Mouse (Mus musculus): ENCODE results near the gene Tbc1d22a. TPM values are rescaled to one million over a fixed set of nuclear protein-coding genes. Genes with fewer than 3 reads are reported as not detected.

Tbc1d22a gene
- total and polyA plus RNA-seq, 3 experiments: 34.5 to 44.4 (median 37.7) TPM

DNA sequence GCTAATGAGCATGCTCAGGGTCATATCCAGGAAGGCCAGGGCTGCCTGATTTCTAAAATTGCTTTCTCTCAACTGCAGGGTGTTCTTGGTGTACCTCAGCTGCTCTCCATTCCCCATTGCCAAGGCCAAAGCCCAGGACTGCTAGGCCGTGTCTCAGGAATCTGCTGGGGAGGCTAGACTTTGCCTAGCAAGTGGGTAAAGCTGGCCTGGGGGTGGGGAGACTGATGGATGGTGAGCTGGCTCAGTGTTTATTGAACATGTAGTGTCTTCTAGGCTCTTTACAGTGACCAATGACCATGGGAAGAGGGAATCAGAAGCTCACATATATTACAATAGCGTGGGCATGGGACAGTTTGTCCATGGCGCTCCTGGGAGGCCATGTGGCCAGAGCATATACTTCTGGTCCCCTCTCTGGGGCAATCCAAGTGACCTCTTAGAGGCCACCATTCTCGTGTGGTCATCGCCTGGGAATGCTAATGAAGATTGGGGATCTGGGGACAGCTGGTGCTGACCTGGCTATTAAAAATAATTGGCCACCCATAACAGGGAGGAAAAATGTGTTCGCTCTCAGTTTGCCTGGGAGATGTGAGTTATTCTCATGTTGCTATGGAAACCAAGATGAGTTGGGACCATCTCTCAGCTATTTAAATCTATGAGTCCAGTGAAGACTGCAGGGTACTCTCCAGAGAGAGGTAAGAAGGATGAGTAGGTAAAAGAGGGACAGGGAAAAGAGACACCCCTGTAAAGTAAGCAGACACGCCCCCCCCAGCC lies 294.3 kb downstream of the Tbc1d22a start:
- DNase-seq: no peak

GRCm38 (mm10) chr15:86509601-86510000 lies 295.3 kb downstream of the Tbc1d22a start:
- no peak for DNase-seq

DNA sequence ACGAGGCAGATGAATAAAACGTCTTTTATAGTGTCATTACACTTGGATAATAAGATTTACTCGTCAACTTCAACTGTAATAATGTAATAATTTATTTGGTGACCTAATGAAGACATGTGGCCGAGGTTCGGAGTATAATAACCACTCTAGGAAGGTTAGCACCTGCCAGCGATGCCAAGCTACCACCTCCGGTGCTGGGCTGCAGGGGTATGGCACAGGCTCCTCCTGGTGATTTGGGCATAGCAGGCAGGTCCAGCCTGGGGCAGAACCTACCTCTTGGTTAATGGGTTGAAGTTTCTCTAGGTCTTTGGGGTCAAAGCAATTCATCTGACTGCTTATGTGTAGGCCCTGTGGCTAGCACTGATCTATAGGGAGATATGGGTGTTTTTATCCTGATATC lies 296.9 kb downstream of the Tbc1d22a start:
- no peak for DNase-seq

DNA sequence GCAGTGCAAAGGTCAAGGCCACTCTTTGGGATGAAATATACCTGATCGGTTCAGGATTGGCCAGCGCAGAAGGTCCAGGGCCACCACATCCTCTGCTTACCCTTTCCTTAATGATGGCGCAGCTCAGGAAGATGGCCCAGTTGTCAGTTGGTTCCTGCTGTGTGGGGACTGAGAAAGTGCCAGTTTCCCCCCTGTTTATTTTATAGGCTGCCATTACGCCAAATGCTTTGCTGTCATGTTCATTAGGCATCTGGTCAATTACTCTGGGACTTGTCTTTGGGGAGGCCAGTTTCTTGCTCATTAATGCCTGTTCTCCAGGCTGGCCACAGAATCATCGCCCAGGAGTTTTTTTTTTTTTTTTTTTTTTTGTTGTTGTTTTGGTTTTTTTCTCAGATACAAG lies 299.1 kb downstream of the Tbc1d22a start:
- DNase-seq: no peak

- DNase-seq: no peak
These were observed 305.9 kb downstream of the Tbc1d22a start for GRCm38 (mm10) chr15:86520201-86520600.

- DNase-seq: no peak
These were observed 321.1 kb downstream of the Tbc1d22a start for GRCm38 (mm10) chr15:86535356-86535755.

DNA sequence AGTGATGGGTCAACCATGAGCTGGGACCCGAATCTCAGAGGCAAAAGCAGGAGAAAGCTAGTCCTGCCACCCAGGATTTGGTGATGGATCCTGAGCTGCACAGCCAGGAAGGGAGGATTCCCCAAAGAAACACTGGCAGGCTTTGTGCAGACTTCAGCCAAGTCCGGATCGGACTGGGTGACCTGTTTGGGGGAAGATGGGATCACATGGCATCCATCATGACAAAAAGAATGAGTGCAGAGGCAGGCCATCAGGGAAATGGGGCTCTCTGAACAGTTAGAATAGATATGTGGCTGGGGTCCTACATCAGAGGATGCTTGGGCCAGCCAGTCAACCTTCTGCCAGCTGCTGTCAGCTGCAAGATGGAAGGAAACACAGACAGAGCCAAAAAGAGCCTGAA lies 328.1 kb downstream of the Tbc1d22a start:
- no peak for DNase-seq

DNA sequence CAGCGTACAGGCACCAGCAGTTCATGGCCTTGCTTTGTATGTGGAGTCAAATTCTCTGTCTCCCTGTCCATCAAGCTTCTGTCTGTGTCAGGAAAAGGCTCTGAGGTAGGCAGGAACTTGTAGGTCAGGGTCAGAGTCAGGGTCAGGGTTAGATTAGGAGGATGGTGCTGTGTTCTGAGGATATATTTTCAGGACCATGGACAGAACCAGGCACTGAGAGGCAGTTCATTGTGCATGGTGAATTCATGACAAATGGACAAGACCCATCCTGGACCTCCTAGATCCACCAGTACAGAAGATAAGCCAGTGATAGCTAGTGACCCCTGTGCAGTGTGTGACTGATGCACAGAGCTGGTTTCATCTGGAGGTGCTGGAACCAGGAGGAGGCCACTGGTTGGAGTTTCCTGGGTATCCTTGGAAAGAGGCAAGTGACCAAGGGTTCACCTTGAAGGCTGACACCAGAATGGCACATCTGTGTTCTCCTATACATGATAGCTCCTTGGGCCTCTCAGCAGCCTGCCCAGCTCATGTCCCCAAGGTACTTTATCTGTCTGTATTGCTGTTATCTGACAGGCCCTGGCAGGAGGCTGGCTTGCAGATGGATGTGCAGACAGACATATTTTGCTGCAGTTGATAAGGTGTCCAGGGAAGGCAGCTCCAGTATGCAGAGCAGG lies 330.0 kb downstream of the Tbc1d22a start:
- DNase-seq: no peak

Other genes starting within 250 kb of the Tbc1d22a start
- 1 to 10 TPM; 4.7 to 7.7 TPM for gene Celsr1, start 180.7 kb upstream of the Tbc1d22a start, total RNA-seq (2021)
- gene Celsr1, start 180.7 kb upstream of the Tbc1d22a start, polyA plus RNA-seq (2012; rRNA removed): 1.2 and 1.8 TPM in 2 replicates
- 10 to 100 TPM; 13.8 to 19.5 TPM for gene Gramd4, start 156.8 kb upstream of the Tbc1d22a start, total RNA-seq (2021)
- 10.5 and 11.3 TPM in 2 replicates for gene Gramd4, start 156.8 kb upstream of the Tbc1d22a start, polyA plus RNA-seq (2012; rRNA removed)
- gene Cerk, start 28.3 kb upstream of the Tbc1d22a start, total RNA-seq (2021): 10 to 100 TPM; 34.5 to 41.1 TPM
- 33.7 and 39.6 TPM in 2 replicates for gene Cerk, start 28.3 kb upstream of the Tbc1d22a start, polyA plus RNA-seq (2012; rRNA removed)